Mouse (Mus musculus): ENCODE measurements around the gene Caln1. TPM values are rescaled to one million over a fixed set of nuclear protein-coding genes. Genes with fewer than 3 reads are reported as not detected.
A peak's percentile ranks its signal among the peaks of the same experiment; 100 is the strongest.

The Caln1 gene
- total and polyA plus RNA-seq, 2 experiments from 2014 or later = 52.0 to 55.0 TPM

DNA sequence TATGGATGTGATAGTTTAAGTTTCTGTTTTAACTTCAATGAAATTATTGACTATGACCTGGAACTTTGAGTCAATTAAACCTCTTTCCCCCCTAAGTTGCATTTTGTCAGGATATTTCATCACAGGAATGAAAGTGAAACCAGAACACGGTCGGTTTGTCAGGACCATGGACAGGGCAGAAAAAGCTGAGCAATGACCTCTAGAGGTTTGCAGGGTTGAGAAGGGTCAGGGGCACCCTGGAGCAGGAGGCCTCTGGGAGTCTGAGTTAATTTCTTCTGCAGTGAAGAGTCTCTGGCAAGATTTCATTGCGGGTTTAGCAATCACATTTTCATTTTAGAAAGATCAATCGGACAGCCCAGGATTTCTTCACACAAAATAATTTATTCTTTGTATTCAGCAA, 184.7 kb downstream of the Caln1 start:
- no peaks in the 10 kb centered on the region for H3K27me3 ChIP-seq (ENCODE audit: insufficient read depth, low read length)
- no peak overlapping the region for H3K4me3 ChIP-seq (ENCODE audit: low read length)
- no peaks in the 10 kb centered on the region for H3K4me1 ChIP-seq (ENCODE audit: insufficient read depth, low read length)
- 61% methylated on average over 4 of the region's 4 CpGs for WGBS
- no peak overlapping the region for H3K27ac ChIP-seq
- ATAC-seq = no peak
- H3K36me3 ChIP-seq (ENCODE audit: insufficient read depth, low read length) = no peaks in the 10 kb centered on the region
- no peak overlapping the region for H3K9ac ChIP-seq (replicated peaks; ENCODE audit: low read length)
- no peak for TF ChIP-seq CTCF (IDR thresholded peaks at IDR 0.05; ENCODE audit: low read depth)
- H3K9me3 ChIP-seq (ENCODE audit: low read length) = no peaks in the 10 kb centered on the region
- H3K4me2 ChIP-seq (ENCODE audit: low read depth, low read length) = no peak overlapping the region
- no peak for DNase-seq (ENCODE audit: low spot score)

DNA sequence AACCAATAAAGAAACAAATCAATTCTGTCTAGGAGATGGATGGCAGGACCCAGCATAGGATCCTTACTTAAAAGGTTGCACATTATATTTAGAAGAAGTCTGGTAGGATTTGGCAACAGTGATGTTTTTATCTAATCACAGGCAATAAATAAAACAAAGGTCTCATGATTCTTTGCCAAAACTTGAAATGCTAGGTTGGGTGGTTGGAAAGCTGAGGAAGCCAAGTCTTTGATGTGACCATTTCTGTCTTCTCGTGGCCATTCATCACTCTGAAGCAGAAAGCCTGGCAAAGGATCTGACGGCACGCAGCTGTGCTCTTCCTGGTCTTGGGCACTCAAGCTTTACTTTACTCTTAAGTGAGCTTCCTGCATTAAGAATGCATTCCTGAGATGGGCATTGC, 193.9 kb downstream of the Caln1 start:
- no peaks in the 10 kb centered on the region for H3K4me1 ChIP-seq (ENCODE audit: insufficient read depth, low read length)
- no peaks in the 10 kb centered on the region for H3K27me3 ChIP-seq (ENCODE audit: insufficient read depth, low read length)
- ATAC-seq (no peak), DNase-seq (ENCODE audit: low spot score) (no peak)
- 81% methylated on average over 3 of the region's 3 CpGs for WGBS
- H3K4me2 ChIP-seq (ENCODE audit: low read depth, low read length) = no peak overlapping the region
- no peaks in the 10 kb centered on the region for H3K36me3 ChIP-seq (ENCODE audit: insufficient read depth, low read length)
- H3K27ac ChIP-seq = no peak overlapping the region
- no peaks in the 10 kb centered on the region for H3K9me3 ChIP-seq (ENCODE audit: low read length)
- H3K9ac ChIP-seq (replicated peaks; ENCODE audit: low read length) = no peak overlapping the region
- no peak overlapping the region for H3K4me3 ChIP-seq (ENCODE audit: low read length)
- no peak for TF ChIP-seq CTCF (IDR thresholded peaks at IDR 0.05; ENCODE audit: low read depth)

DNA sequence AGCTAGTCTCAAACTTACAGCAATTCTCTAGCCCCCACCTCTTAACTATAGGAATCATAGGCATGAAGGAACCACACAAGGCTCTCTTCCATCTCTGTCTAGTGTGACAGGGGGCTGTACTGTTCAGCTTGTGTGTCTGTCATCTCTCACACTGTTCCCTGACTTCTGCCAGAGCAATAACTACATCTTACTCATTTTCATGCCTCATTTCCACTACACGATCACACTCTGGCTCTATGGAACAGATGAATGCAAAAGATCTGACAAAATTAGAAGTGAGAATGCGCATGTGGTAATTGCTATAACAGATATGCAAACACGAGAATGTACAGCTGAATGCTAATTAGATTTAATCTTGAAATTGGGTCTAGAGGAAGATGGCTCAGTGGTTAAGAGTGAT, 196.7 kb downstream of the Caln1 start:
- Histone ChIP-seq H3K27me3 (ENCODE audit: insufficient read depth, low read length) (no peaks in the 10 kb centered on the region), H3K9ac (replicated peaks; ENCODE audit: low read length) (no peak overlapping the region), H3K4me2 (ENCODE audit: low read depth, low read length) (no peak overlapping the region), H3K4me1 (ENCODE audit: insufficient read depth, low read length) (no peaks in the 10 kb centered on the region), H3K9me3 (ENCODE audit: low read length) (no peaks in the 10 kb centered on the region), H3K4me3 (ENCODE audit: low read length) (no peak overlapping the region), H3K36me3 (ENCODE audit: insufficient read depth, low read length) (no peaks in the 10 kb centered on the region), H3K27ac (no peak overlapping the region)
- no peak for TF ChIP-seq CTCF (IDR thresholded peaks at IDR 0.05; ENCODE audit: low read depth)
- ATAC-seq (no peak), DNase-seq (ENCODE audit: low spot score) (no peak)
- WGBS = 70% methylated on average over 3 of the region's 3 CpGs

DNA sequence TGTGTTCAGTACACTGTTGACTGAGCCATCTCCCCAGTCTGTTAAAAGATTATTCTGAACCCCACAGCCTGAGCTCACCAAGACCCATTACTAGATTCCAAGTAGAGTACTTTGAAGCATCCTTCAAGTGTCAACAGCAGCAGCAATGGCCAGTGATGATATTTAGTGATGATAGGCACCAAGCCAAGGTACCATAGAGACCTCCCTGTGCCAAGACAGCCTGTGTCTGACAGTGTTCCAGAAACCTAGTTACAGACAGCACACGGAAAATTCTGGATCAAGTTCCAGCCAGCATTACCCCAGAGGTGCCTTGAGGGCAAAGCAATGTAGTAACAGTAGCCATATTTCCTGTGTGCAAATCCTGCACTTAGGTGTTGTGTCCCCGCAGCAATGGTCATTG, 208.3 kb downstream of the Caln1 start:
- DNase-seq (ENCODE audit: low spot score) (no peak), ATAC-seq (no peak)
- Histone ChIP-seq H3K4me3 (ENCODE audit: low read length) (no peak overlapping the region), H3K4me1 (ENCODE audit: insufficient read depth, low read length) (no peaks in the 10 kb centered on the region), H3K27me3 (ENCODE audit: insufficient read depth, low read length) (no peaks in the 10 kb centered on the region), H3K36me3 (ENCODE audit: insufficient read depth, low read length) (no peaks in the 10 kb centered on the region), H3K27ac (no peak overlapping the region), H3K9me3 (ENCODE audit: low read length) (no peaks in the 10 kb centered on the region), H3K9ac (replicated peaks; ENCODE audit: low read length) (no peak overlapping the region), H3K4me2 (ENCODE audit: low read depth, low read length) (no peak overlapping the region)
- 78% methylated on average over 2 of the region's 2 CpGs for WGBS
- no peak for TF ChIP-seq CTCF (IDR thresholded peaks at IDR 0.05; ENCODE audit: low read depth)

DNA sequence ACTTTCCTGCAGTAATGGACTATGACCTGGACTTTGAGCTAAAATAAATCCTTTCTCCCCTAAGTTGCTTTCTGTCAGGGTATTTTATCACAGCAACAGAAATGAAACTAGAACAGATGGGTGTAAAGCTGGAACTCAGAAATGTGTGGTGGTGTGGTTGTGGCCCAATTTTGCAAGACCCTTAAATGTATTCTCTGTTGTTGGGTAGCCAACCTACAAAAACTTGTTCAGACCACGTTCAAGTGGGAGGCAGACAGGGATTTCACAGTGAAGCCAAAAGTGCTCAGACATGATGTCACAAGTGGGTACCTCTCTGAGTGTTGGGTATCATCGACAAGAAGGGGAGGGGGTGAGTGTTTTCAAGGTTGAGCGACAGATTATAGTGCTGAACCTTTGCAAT, 214.8 kb downstream of the Caln1 start:
- Histone ChIP-seq H3K4me2 (ENCODE audit: low read depth, low read length) (no peak overlapping the region), H3K36me3 (ENCODE audit: insufficient read depth, low read length) (no peaks in the 10 kb centered on the region), H3K4me1 (ENCODE audit: insufficient read depth, low read length) (no peaks in the 10 kb centered on the region), H3K9me3 (ENCODE audit: low read length) (no peaks in the 10 kb centered on the region), H3K9ac (replicated peaks; ENCODE audit: low read length) (no peak overlapping the region), H3K4me3 (ENCODE audit: low read length) (no peak overlapping the region), H3K27me3 (ENCODE audit: insufficient read depth, low read length) (no peaks in the 10 kb centered on the region), H3K27ac (no peak overlapping the region)
- 87% methylated on average over 3 of the region's 3 CpGs for WGBS
- ATAC-seq = no peak
- DNase-seq (ENCODE audit: low spot score) = no peak
- TF ChIP-seq CTCF (IDR thresholded peaks at IDR 0.05; ENCODE audit: low read depth) = no peak

DNA sequence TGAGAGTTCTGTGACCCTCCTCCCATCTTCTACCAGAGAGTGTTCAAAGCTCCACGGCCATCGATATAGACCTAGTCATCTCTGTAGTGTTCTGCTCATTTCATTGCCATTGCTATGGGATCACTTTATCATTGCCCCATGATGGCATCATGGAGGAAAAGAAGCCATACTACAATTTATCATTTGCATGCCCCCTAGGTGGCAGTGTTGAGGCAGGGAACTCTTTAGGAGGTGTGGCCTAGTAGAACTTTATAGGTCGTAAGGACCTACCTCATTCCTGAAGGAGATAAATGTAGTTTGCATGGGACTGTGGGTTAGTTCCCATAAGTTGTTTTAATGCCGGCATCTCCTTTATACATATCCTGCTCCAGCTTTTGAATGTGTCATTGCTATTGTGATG, 217.0 kb downstream of the Caln1 start:
- Histone ChIP-seq H3K9ac (replicated peaks; ENCODE audit: low read length) (no peak overlapping the region), H3K4me3 (ENCODE audit: low read length) (no peak overlapping the region), H3K9me3 (ENCODE audit: low read length) (no peaks in the 10 kb centered on the region), H3K27me3 (ENCODE audit: insufficient read depth, low read length) (no peaks in the 10 kb centered on the region), H3K4me2 (ENCODE audit: low read depth, low read length) (no peak overlapping the region), H3K27ac (no peak overlapping the region), H3K4me1 (ENCODE audit: insufficient read depth, low read length) (no peaks in the 10 kb centered on the region), H3K36me3 (ENCODE audit: insufficient read depth, low read length) (no peaks in the 10 kb centered on the region)
- WGBS = 90% methylated on average over 4 of the region's 4 CpGs
- DNase-seq (ENCODE audit: low spot score) (no peak), ATAC-seq (no peak)
- 0 out of 2 replicates have a peak, but pooled peaks have one; percentile 4 for TF ChIP-seq CTCF (IDR thresholded peaks at IDR 0.05; ENCODE audit: low read depth)

DNA sequence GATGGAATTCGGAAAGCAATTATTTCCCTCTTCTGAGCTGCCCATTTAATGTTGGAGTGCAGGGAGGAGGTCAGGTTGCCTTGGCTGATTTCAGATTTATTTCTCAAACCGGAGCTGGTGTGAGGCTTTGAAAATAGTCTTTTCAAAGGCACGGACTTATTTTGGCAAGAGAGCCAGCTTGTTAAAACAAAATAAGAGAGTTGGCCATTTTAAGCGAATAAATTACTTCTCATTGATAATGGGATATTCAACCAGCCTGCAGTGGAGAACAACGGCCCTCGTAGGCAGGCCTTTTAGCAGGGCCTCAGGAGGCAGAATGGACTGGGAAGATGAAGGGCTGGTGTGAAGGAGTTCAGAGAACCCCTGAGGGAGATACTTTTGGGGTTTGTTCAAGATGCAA, 227.3 kb downstream of the Caln1 start:
- Histone ChIP-seq H3K27ac (no peak overlapping the region), H3K36me3 (ENCODE audit: insufficient read depth, low read length) (no peaks in the 10 kb centered on the region), H3K27me3 (ENCODE audit: insufficient read depth, low read length) (no peaks in the 10 kb centered on the region), H3K4me2 (ENCODE audit: low read depth, low read length) (no peak overlapping the region), H3K4me1 (ENCODE audit: insufficient read depth, low read length) (no peaks in the 10 kb centered on the region), H3K9me3 (ENCODE audit: low read length) (no peaks in the 10 kb centered on the region), H3K4me3 (ENCODE audit: low read length) (no peak overlapping the region), H3K9ac (replicated peaks; ENCODE audit: low read length) (no peak overlapping the region)
- DNase-seq (ENCODE audit: low spot score) (peak; percentile 12), ATAC-seq (no peak)
- WGBS = 41% methylated on average over 6 of the region's 6 CpGs
- TF ChIP-seq CTCF (IDR thresholded peaks at IDR 0.05; ENCODE audit: low read depth) = no peak

Measured in hindbrain, postnatal 0 days (tissue).